Mouse (Mus musculus) monocyte, adult 2 months (primary cell): ENCODE measurements around the gene Tmem199.

Experiments used
- DNase-seq, 2 experiments: peaks; one replicate each; pipeline ENCODE4 v3.0.0; 2022; ENCODE audit warnings: low spot score in 2 of 2, low read depth in 1 of 2

Gene Tmem199

GRCm38 (mm10) chr11:78488168-78488567, 23.8 kb downstream of the Tmem199 start:
- DNase-seq, result peak in 1 of 2 experiments; percentile 48

- no peak for DNase-seq
These were observed 28.3 kb downstream of the Tmem199 start for GRCm38 (mm10) chr11:78483639-78484038.

GRCm38 (mm10) chr11:78475289-78475688, 36.7 kb downstream of the Tmem199 start:
- no peak for DNase-seq

GRCm38 (mm10) chr11:78471326-78472103, 40.5 kb downstream of the Tmem199 start:
- DNase-seq, result no peak

- DNase-seq, result no peak
These were observed 44.0 kb downstream of the Tmem199 start for GRCm38 (mm10) chr11:78467932-78468331.

GRCm38 (mm10) chr11:78467515-78467914, 44.5 kb downstream of the Tmem199 start:
- no peak for DNase-seq

- DNase-seq, result no peak
These were observed 45.6 kb downstream of the Tmem199 start for GRCm38 (mm10) chr11:78466242-78466912.

- peak in 1 of 2 experiments; percentile 27 for DNase-seq
These were observed 46.3 kb downstream of the Tmem199 start, which contains the start of gene Slc46a1 for GRCm38 (mm10) chr11:78465568-78466180. Slc46a1 (plus strand) TSS chr11:78465697.

GRCm38 (mm10) chr11:78465116-78465515, 46.9 kb downstream of the Tmem199 start:
- DNase-seq, result no peak

GRCm38 (mm10) chr11:78463286-78464036, 48.5 kb downstream of the Tmem199 start:
- no peak for DNase-seq

GRCm38 (mm10) chr11:78462669-78463068, 49.3 kb downstream of the Tmem199 start:
- DNase-seq, result no peak

- no peak for DNase-seq
These were observed 50.1 kb downstream of the Tmem199 start for GRCm38 (mm10) chr11:78461894-78462293.

- DNase-seq, result no peak
These were observed 53.2 kb downstream of the Tmem199 start for GRCm38 (mm10) chr11:78458740-78459139.
